ENCODE assay signal across 14 mouse cellular contexts in genomic region chr17:73708451-73708850, GRCm38 (mm10). TPM values are rescaled to one million over a fixed set of nuclear protein-coding genes. Genes with fewer than 3 reads are reported as not detected.
A peak's percentile ranks its signal among the peaks of the same experiment; 100 is the strongest.
DNase-seq lines count a peak whose midpoint lies in the region; ATAC-seq and TF ChIP-seq lines count a peak whose summit lies in the region.
"Had no signal": no experiment of that assay in that cellular context is flagged by ENCODE, and none has a peak within 500 bp of the region (broad histone marks: within the 10 kb centered on the region; RNA-seq: fewer than 3 reads in every experiment).

No protein-coding gene starts in this region.

- 87% methylated on average over 6 of the region's 6 CpGs for WGBS in forebrain, embryonic 15.5 days
- WGBS in kidney, postnatal 0 days, result 64% methylated on average over 6 of the region's 6 CpGs

- H3K9me3 ChIP-seq in forebrain, embryonic 15.5 days, result no peaks in the 10 kb centered on the region
- no peaks in the 10 kb centered on the region for H3K9me3 ChIP-seq in kidney, postnatal 0 days (replicated peaks; ENCODE audit: low read length)

- H3K27ac ChIP-seq in cortical plate, adult 2 months (ENCODE audit: insufficient read depth, low read length), result no peak overlapping the region
- no peak overlapping the region for H3K27ac ChIP-seq in forebrain, embryonic 15.5 days (replicated peaks)
- no peak overlapping the region for H3K27ac ChIP-seq in kidney, postnatal 0 days
- H3K27ac ChIP-seq: heart, embryonic 13.5 days; limb, embryonic 12.5 days had no signal

- no peaks in the 10 kb centered on the region for H3K36me3 ChIP-seq in forebrain, embryonic 15.5 days
- no peaks in the 10 kb centered on the region for H3K36me3 ChIP-seq in kidney, postnatal 0 days (ENCODE audit: insufficient read depth, low read length)
- H3K36me3 ChIP-seq: G1E; heart, embryonic 13.5 days; limb, embryonic 12.5 days had no signal

- H3K4me1 ChIP-seq in cortical plate, adult 2 months (ENCODE audit: control insufficient read depth, insufficient read depth, low read length), result peaks cover 3% of the 10 kb centered on the region; the same call in 1 of the 2 replicates
- peaks cover 37% of the 10 kb centered on the region for H3K4me1 ChIP-seq in forebrain, embryonic 15.5 days
- H3K4me1 ChIP-seq in kidney, postnatal 0 days (replicated peaks; ENCODE audit: insufficient read depth, low read length), result 0 out of 2 replicates have a peak, but pooled peaks cover 6% of the 10 kb centered on the region

- DNase-seq in kidney, adult 11 months, result peak; percentile 17
- DNase-seq in kidney, postnatal 10 days, result no peak
- no peak for DNase-seq in kidney, postnatal 0 days (ENCODE audit: low spot score)
- no peak for DNase-seq in urinary bladder, postnatal 14 days (ENCODE audit: low spot score)
- DNase-seq: cerebellum, adult 11-12 months; layer of hippocampus, postnatal 36 days; lung, postnatal 14 days had no signal

- H3K9ac ChIP-seq in forebrain, embryonic 15.5 days (replicated peaks), result no peak overlapping the region
- H3K9ac ChIP-seq in kidney, postnatal 0 days (ENCODE audit: low read depth, low read length), result no peak overlapping the region

- peak overlapping the region; percentile 95; the same call in 1 of the 2 replicates for H3K4me2 ChIP-seq in forebrain, embryonic 15.5 days (replicated peaks)
- H3K4me2 ChIP-seq in kidney, postnatal 0 days (ENCODE audit: low read length), result peak overlapping the region; percentile 91; the same call in 1 of the 2 replicates

- no peak for TF ChIP-seq CTCF in cortical plate, adult 2 months (IDR thresholded peaks at IDR 0.05; ENCODE audit: extremely low read depth, insufficient read depth, low read length)
- no peak for TF ChIP-seq CTCF in kidney, postnatal 0 days (IDR thresholded peaks at IDR 0.05; ENCODE audit: low read depth)

- peak overlapping the region; percentile 60 for H3K4me3 ChIP-seq in cortical plate, adult 2 months (ENCODE audit: insufficient read depth, low read length)
- H3K4me3 ChIP-seq in forebrain, embryonic 15.5 days, result peak overlapping the region; percentile 67; the same call in 1 of the 2 replicates
- H3K4me3 ChIP-seq in kidney, postnatal 0 days (replicated peaks; ENCODE audit: low read depth, low read length), result no peak overlapping the region

- no peak for ATAC-seq in forebrain, embryonic 15.5 days (replicated peaks)
- no peak for ATAC-seq in kidney, postnatal 0 days (replicated peaks; ENCODE audit: low FRiP score, low read depth)
- no peak for ATAC-seq in inflammation-experienced regulatory T-cells, adult 6 months

- TF ChIP-seq POLR2A in cortical plate, adult 2 months (IDR thresholded peaks at IDR 0.05; ENCODE audit: extremely low read depth, insufficient read depth, low read length), result no peak

- H3K27me3 ChIP-seq in forebrain, embryonic 15.5 days, result peaks cover 5% of the 10 kb centered on the region; the same call in 1 of the 2 replicates
- 0 out of 2 replicates have a peak, but pooled peaks cover 3% of the 10 kb centered on the region for H3K27me3 ChIP-seq in kidney, postnatal 0 days (ENCODE audit: insufficient read depth, low read length)

RNA-seq across cellular contexts. Expression of gene Galnt14, which starts 1.8 kb away (rescaled TPM):
- polyA plus RNA-seq in cortical plate, adult 2 months (2012; rRNA removed), result 21.5 and 23.7 TPM in 2 replicates
- polyA plus RNA-seq in forebrain, embryonic 15.5 days (2015; fragmentation: Nextera tagmentation; extraction: Ambion mirVana), result 9.1 and 9.8 TPM in 2 replicates
- 19.3 and 24.0 TPM in 2 replicates for polyA plus RNA-seq in kidney, postnatal 0 days (2015; fragmentation: Nextera tagmentation; extraction: Ambion mirVana)
- polyA plus RNA-seq in inflammation-experienced regulatory T-cells, adult 6 months (2017; shearing (Covaris generic)), result 1 to 10 TPM in 2 of 3 experiments, under 1 TPM in 1; 0.66 to 2.1 (median 2.0) TPM
- polyA plus RNA-seq: G1E; liver, embryonic 16.5 days had no signal
